Mouse (Mus musculus) embryonic facial prominence, embryonic 12.5 days (tissue): Measurements from ENCODE around the gene Phpt1. TPM values are rescaled to one million over a fixed set of nuclear protein-coding genes. Genes with fewer than 3 reads are reported as not detected.

Experiments
- ATAC-seq: fragments of 200-750 bp; cut with Nextera tagmentation; 2 replicates; pipeline ENCODE4 v1.8.0; 2017; ENCODE audit not compliant: insufficient number of reproducible peaks, insufficient read depth, low FRiP score, low TSS enrichment
- H3K27ac ChIP-seq: fragments of 300-500 bp; sonication (generic); 2 replicates; pipeline ENCODE4 v1.5.1; 2016; ENCODE audit warnings: mild to moderate bottlenecking
- H3K27me3 ChIP-seq: fragments of 300-500 bp; sonication (generic); 2 replicates; pipeline ENCODE4 v1.6.1; 2016; ENCODE audit warnings: mild to moderate bottlenecking, moderate library complexity
- H3K36me3 ChIP-seq: fragments of 300-500 bp; sonication (generic); 2 replicates; pipeline ENCODE4 v1.6.1; 2016; ENCODE audit warnings: mild to moderate bottlenecking
- H3K4me1 ChIP-seq: fragments of 300-500 bp; sonication (generic); 2 replicates; pipeline ENCODE4 v1.6.1; 2016
- H3K4me2 ChIP-seq: fragments of 300-500 bp; sonication (generic); replicated peaks from 2 replicates; pipeline ENCODE4 v1.6.1; 2016; ENCODE audit warnings: mild to moderate bottlenecking, moderate library complexity
- H3K4me3 ChIP-seq: fragments of 300-500 bp; sonication (generic); 2 replicates; pipeline ENCODE4 v1.5.1; 2016; ENCODE audit warnings: mild to moderate bottlenecking
- H3K9ac ChIP-seq: fragments of 300-500 bp; sonication (generic); 2 replicates; pipeline ENCODE4 v1.6.1; 2016; ENCODE audit warnings: mild to moderate bottlenecking, moderate library complexity
- H3K9me3 ChIP-seq: fragments of 300-500 bp; sonication (generic); 2 replicates; pipeline ENCODE4 v1.6.1; 2016; ENCODE audit warnings: mild to moderate bottlenecking, moderate library complexity
- WGBS: fragments of 180-500 bp; shearing (Covaris S2); methylation state at CpG from one replicate; pipeline ENCODE4 v1.1.7; 2016; 5-methylcytosine and 5-hydroxymethylcytosine counted together
- polyA plus RNA-seq: library from polyadenylated mRNA; unstranded; fragments of >200 nt; fragmentation: Nextera tagmentation; extraction: Ambion mirVana; gene quantifications from 2 replicates; pipeline ENCODE4 v1.2.1, GENCODE M21; 2016

The Phpt1 gene
- polyA plus RNA-seq, 1 experiment from 2014 or later, result 156 TPM

DNA sequence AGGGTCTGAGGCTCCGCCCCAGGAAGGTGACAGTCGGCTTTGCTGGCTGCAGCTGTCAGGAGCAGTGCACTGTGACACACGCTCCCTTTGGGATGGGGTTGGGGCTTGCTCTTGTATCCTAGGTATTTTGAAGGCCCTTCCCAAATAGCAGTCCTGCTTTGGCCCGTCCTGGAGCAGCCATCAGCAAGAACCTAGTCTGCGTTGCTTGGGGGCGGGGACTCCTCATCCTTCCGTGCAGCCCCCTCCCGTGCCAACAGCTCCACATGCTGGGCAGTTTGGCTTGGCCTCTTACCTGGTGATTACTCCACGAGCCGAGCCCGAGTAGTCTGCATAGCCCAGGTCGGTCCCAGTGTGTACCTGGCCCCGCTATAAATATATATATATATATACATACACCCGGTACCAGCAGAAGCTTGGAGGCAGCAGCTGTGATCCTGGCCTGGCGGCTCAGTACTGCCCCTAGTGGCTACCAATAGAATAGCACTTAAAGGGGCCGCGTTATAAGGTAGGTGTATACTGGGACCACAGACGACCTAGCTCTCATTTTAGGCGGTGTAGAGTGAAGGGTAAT lies 6.4 kb upstream of the Phpt1 start, which contains the start of gene Ajm1:
TSS of gene Ajm1 (minus strand) at position 464 of the 571 bp plus-strand sequence.
- H3K27ac ChIP-seq, result no peak within 1 kb of the TSS
- peaks cover 41% of the 10 kb centered on the region for H3K4me1 ChIP-seq
- peak; percentile 70 for ATAC-seq
- peaks cover 51% of the 10 kb centered on the region for H3K27me3 ChIP-seq
- H3K36me3 ChIP-seq, result peaks cover 36% of the 10 kb centered on the region
- H3K9me3 ChIP-seq, result no peaks in the 10 kb centered on the region
- peak within 1 kb of the TSS; percentile 35 for H3K4me3 ChIP-seq
- 6% methylated on average over 19 of the region's 19 CpGs for WGBS
- H3K9ac ChIP-seq, result no peak within 1 kb of the TSS
- H3K4me2 ChIP-seq, result peak within 1 kb of the TSS; percentile 61

DNA sequence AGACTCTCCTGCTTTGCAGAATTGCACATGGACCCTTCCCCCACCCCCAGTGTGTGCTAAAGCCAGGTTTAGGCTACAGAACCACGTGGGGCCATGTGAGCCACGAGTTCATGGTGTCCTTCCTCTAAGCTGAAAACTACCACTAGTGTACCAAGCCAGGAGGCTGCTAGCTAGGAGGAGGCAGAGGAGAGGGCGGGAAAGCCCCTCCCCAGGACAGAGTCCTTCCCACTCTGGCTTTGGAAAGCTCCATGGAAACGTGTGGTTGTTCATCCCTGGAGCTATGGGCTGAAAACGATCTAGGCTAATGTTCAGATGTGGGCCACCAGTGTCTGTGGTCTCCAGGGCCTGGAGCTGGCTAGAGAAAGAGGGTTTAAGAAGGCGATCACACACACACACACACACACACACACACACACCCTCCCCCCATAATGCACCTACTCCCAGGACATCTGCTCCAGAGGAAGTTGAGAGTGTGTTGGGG lies 5.6 kb upstream of the Phpt1 start:
- peak overlapping the region; percentile 61; the same call in 1 of the 2 replicates for H3K4me2 ChIP-seq
- H3K36me3 ChIP-seq, result peaks cover 30% of the 10 kb centered on the region
- peaks cover 47% of the 10 kb centered on the region for H3K4me1 ChIP-seq
- peaks cover 58% of the 10 kb centered on the region for H3K27me3 ChIP-seq
- no peak overlapping the region; the same call in 1 of the 2 replicates for H3K4me3 ChIP-seq
- WGBS, result 48% methylated on average over 6 of the region's 6 CpGs
- no peaks in the 10 kb centered on the region for H3K9me3 ChIP-seq
- no peak overlapping the region for H3K27ac ChIP-seq
- H3K9ac ChIP-seq, result no peak overlapping the region
- ATAC-seq, result no peak

GRCm38 (mm10) chr2:25579737-25580460 lies 4.9 kb upstream of the Phpt1 start:
- H3K27me3 ChIP-seq, result peaks cover 58% of the 10 kb centered on the region
- H3K27ac ChIP-seq, result no peak overlapping the region

GRCm38 (mm10) chr2:25578796-25579736 lies 4.0 kb upstream of the Phpt1 start:
- Histone ChIP-seq H3K4me1 (peaks cover 52% of the 10 kb centered on the region), H3K4me3 (peak overlapping the region; percentile 25; the same call in 1 of the 2 replicates), H3K27me3 (peaks cover 58% of the 10 kb centered on the region), H3K4me2 (peak overlapping the region; percentile 40), H3K9me3 (no peaks in the 10 kb centered on the region), H3K9ac (no peak overlapping the region), H3K27ac (no peak overlapping the region), H3K36me3 (peaks cover 14% of the 10 kb centered on the region)
- ATAC-seq, result no peak
- 6% methylated on average over 77 of the region's 77 CpGs for WGBS

More at GRCm38 (mm10) chr2:25579737-25580460, 4.9 kb upstream of the Phpt1 start:
- no peak overlapping the region for H3K9ac ChIP-seq
- peak overlapping the region; percentile 25; the same call in 1 of the 2 replicates for H3K4me3 ChIP-seq
- peak overlapping the region; percentile 40 for H3K4me2 ChIP-seq
- ATAC-seq, result no peak
- H3K36me3 ChIP-seq, result peaks cover 22% of the 10 kb centered on the region
- peaks cover 51% of the 10 kb centered on the region for H3K4me1 ChIP-seq
- WGBS, result 5% methylated on average over 27 of the region's 27 CpGs
- no peaks in the 10 kb centered on the region for H3K9me3 ChIP-seq

DNA sequence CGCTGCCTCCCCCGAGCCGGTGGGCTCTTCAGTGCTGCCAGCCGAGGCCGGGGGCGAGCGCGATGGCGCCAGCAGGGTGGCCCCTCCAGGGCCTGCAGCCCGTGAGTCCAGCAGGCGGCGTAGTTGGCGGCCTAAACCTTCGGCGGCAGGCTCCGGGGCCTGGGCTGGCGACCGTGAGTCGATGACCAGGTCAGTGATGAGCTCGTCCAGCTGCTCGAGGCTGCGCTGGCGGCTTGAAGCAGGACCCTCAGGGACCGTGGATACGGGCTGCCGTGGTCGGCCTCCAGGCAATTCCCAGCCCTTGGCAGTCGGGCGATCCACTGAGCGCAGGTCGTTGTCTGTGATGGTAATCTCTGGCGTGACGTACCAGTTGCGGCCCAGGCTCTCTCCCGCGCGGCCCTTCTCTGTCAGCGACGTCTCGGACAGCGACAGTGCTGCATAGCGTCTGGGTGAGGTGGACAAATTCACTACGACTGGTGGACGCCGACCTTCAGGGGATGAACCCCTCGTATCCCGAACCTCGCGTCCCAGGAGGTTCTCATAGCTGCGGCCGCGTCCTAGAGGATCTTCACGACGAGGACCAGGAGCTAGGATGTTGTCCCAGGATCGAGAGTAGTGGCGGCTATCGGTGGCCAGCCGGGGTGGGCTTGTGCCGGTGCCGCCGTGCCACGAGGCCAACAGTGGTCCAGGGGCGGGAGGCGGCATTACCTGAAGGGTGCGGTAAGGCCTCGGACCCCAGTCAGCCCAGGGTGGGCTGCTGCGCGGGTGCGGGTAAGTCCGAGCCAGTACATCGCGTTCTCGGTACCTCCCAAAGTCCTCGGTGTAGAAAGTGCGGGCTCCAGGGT lies 3.1 kb upstream of the Phpt1 start:
- Histone ChIP-seq H3K27ac (no peak overlapping the region), H3K4me2 (peak overlapping the region; percentile 45), H3K4me3 (peak overlapping the region; percentile 25), H3K4me1 (peaks cover 61% of the 10 kb centered on the region), H3K9me3 (no peaks in the 10 kb centered on the region), H3K36me3 (peaks cover 6% of the 10 kb centered on the region), H3K27me3 (peaks cover 58% of the 10 kb centered on the region), H3K9ac (peak overlapping the region; percentile 38)
- 4% methylated on average over 75 of the region's 75 CpGs for WGBS
- ATAC-seq, result no peak

DNA sequence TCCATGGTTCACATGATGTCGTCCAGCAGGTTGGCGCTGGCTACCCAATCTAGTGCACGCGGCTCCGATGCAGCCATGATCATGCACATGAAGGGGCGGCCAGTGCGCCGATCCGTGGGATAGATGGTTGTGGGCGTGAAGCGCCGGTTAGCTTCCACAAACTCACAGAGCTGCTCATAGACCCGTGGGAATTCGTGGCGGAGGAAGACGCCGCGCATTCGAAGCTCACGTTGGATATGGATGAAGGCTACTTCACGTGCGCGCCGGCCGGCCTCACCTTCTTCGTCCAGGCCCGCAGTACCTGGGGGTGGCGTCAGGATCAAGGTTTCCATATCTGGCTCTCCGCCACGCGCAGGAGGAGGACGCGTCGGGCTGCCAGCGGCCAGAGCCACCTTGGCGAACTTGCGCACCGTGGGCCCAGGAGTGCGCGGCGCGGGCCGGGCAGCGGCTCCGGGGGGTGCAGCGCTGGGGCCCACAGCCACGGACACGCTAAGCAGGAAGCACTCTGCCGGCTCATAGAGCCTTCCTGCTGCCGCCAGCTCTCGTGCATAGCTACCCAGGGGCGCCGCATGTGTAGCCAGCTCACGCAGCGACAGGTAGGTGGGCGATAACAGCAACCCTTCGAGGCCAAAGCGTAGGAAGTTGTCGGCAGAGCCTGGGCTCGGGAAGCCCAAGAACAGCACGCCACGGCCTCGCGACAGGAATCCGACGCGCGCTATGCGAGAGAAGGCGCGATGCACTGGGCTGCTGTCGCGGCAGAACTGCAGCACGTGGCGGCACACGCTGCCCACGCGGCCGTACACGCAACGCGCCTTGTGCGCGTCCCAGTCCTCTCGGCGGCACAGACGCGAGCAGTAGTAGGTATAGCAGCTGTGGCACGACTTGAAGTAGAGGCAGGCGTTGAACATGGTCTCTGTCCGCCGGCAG lies 2.2 kb upstream of the Phpt1 start:
- H3K4me1 ChIP-seq, result peaks cover 56% of the 10 kb centered on the region
- no peak for ATAC-seq
- no peak overlapping the region for H3K27ac ChIP-seq
- H3K36me3 ChIP-seq, result 0 out of 2 replicates have a peak, but pooled peaks cover 4% of the 10 kb centered on the region
- H3K9ac ChIP-seq, result peak overlapping the region; percentile 38
- peaks cover 58% of the 10 kb centered on the region for H3K27me3 ChIP-seq
- peak overlapping the region; percentile 25 for H3K4me3 ChIP-seq
- H3K4me2 ChIP-seq, result peak overlapping the region; percentile 45
- H3K9me3 ChIP-seq, result no peaks in the 10 kb centered on the region
- 14% methylated on average over 91 of the region's 92 CpGs for WGBS

- no peaks in the 10 kb centered on the region for H3K9me3 ChIP-seq
- no peak for ATAC-seq
- peaks cover 56% of the 10 kb centered on the region for H3K27me3 ChIP-seq
- peak overlapping the region; percentile 65; the same call in 1 of the 2 replicates for H3K4me3 ChIP-seq
- peaks cover 48% of the 10 kb centered on the region for H3K4me1 ChIP-seq
- no peak overlapping the region; the same call in 1 of the 2 replicates for H3K9ac ChIP-seq
- 71% methylated on average over 16 of the region's 16 CpGs for WGBS
- peak overlapping the region; percentile 94 for H3K4me2 ChIP-seq
- peaks cover 12% of the 10 kb centered on the region for H3K36me3 ChIP-seq
- no peak overlapping the region for H3K27ac ChIP-seq
Measured at GRCm38 (mm10) chr2:25576028-25576850, 1.2 kb upstream of the Phpt1 start.

DNA sequence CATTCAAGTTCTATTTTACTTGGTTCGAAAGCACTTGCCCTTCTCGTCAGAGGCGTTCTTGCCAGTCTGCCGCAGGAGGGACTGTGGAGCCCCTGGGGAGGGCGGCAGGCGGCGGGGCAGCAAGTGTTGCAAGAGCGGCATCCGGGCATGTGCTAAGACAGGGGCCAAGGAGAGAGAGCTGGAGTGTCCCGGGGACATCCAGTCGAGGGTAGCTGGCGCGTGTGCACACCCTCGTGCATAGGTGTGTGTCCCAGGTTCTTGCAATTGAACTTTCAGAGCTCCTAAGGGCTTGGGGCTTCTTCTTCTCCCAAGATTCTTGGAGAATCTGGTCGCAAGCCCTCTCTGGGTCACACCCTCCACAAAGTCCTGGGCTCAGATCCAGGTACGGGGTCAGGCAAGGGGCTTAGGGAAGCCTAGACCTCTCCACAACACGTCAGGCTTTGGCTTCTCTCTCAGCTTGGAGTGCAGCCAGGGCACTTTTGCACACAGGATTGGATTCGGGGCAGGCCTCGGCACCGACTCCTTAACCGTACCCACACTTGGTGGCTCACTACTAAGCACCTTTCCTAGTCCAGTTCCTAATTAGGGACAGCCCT lies 506 bp upstream of the Phpt1 start:
- Histone ChIP-seq H3K4me3 (peak overlapping the region; percentile 65), H3K9me3 (no peaks in the 10 kb centered on the region), H3K27ac (peak overlapping the region; percentile 85), H3K27me3 (peaks cover 49% of the 10 kb centered on the region), H3K4me1 (peaks cover 45% of the 10 kb centered on the region), H3K4me2 (peak overlapping the region; percentile 94), H3K36me3 (peaks cover 13% of the 10 kb centered on the region), H3K9ac (peak overlapping the region; percentile 69)
- ATAC-seq, result no peak
- 16% methylated on average over 21 of the region's 21 CpGs for WGBS

GRCm38 (mm10) chr2:25574136-25574535 lies 888 bp downstream of the Phpt1 start:
- Histone ChIP-seq H3K27me3 (peaks cover 35% of the 10 kb centered on the region), H3K4me3 (peak overlapping the region; percentile 65), H3K4me1 (peaks cover 34% of the 10 kb centered on the region), H3K27ac (peak overlapping the region; percentile 85; the same call in 1 of the 2 replicates), H3K9ac (peak overlapping the region; percentile 69), H3K9me3 (no peaks in the 10 kb centered on the region), H3K36me3 (peaks cover 27% of the 10 kb centered on the region), H3K4me2 (peak overlapping the region; percentile 94)
- no peak for ATAC-seq
- WGBS, result 21% methylated on average over 11 of the region's 11 CpGs
